Mouse (Mus musculus) left cerebral cortex, adult 6 months (tissue): ENCODE data around the gene Vcl. TPM values are rescaled to one million over a fixed set of nuclear protein-coding genes. Genes with fewer than 3 reads are reported as not detected.

ENCODE experiments used
- long read RNA-seq, 2 experiments: library from polyadenylated mRNA; unstranded; transcript quantifications; one replicate each; pipeline ENCODE4 v2.0.0; 2019 to 2020
- polyA plus RNA-seq: library from polyadenylated mRNA; unstranded; fragments of <200 nt; fragmentation: Nextera tagmentation; gene quantifications from 2 replicates; pipeline ENCODE4 v1.2.3, GENCODE M21; 2021

Vcl gene
- polyA plus RNA-seq, result 3.2 and 4.4 TPM in 2 replicates
- long read RNA-seq, experiment 1, full-length matches to known transcripts, result 4 of 8 reads
- long read RNA-seq, experiment 1, partial matches to known transcripts, result 2 of 8 reads
- long read RNA-seq, experiment 1, other reads (novel, unspliced or antisense), result 2 of 8 reads
- long read RNA-seq, experiment 2, full-length matches to known transcripts, result 1 of 11 reads
- long read RNA-seq, experiment 2, partial matches to known transcripts, result 8 of 11 reads
- long read RNA-seq, experiment 2, other reads (novel, unspliced or antisense), result 2 of 11 reads

DNA sequence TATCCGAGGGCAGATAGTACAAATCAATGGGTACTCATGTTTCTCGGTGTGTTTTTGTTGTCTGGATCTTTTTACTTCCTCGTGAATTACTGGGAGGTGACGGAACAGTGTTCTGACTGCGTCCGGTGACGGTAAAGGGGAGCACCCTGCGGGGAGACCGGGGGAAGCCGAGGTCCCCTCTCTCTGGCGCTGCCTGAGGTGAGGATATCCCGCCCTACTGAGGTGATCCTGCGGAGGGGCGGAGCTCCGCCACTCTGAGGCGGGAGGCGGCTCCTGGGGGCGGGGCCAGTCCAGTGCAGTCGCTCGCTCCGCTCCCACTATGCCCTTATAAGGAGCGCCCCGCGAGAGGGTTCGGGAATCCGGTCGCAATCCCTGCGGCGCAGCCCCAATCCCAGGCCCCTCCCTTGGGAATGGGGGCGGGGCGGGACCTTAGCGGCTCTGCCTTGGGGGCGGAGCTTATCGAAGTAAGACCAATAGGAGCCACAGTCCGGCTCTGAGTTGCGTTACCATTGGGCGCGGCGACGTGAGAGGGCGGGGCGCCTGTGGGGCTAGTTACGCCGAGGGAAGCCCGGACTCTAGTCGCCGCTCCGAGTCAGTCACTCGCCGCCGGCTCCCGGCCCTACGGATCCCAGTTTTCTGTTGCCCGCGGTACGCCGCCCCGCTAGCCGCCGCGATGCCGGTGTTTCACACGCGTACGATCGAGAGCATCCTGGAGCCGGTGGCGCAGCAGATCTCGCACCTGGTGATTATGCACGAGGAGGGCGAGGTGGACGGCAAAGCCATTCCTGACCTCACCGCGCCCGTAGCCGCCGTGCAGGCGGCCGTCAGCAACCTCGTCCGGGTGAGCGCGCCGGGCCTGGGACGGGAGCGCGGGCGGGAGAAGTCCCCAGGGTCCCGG, at the start of gene Vcl:
TSS of gene Vcl (plus strand) at position 551 of the 898 bp plus-strand sequence.

DNA sequence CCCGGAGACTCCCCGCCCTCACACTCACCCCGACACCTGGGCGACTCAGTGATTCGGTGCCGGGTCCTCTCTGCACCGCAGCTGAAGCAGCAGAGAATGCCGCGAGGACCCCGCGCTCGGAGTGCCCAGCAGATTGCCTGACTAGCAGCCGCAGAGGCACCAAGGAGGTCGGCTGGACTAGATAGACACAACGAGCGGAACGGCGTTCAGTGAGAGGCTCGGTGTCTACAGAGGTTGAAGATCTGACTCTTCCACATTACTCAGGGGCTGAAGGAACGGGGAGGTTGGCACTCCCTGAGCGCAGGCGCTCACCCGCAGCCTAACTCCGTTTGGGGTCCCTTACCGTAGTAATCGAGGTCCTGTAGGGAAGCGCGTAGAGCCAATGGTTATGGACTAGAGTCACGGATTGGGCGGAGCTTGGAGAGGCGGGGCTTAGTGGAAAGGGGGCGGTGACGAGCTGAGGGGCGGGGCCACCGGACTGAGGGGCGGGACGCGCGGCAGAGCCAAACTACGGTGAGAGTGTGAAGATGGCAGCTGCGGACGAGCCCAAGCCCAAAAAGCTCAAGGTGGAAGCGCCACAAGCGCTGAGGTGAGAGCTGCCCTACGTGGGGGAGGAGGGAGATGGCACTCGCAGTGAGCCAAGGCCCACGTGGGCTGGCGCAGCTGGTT, 123.0 kb downstream of the Vcl start, which contains the start of the genes Ap3m1 and Adk:
TSS of gene Ap3m1 (minus strand) at position 397 of the 669 bp plus-strand sequence.
TSS of gene Adk (plus strand) at position 463 of the 669 bp plus-strand sequence.

Other genes with a start within 250 kb of the Vcl start
- gene Fut11, start 234.4 kb upstream of the Vcl start, polyA plus RNA-seq, result 11.0 and 12.2 TPM in 2 replicates
- 222 and 224 TPM in 2 replicates for gene Chchd1, start 226.4 kb upstream of the Vcl start, polyA plus RNA-seq
- gene Zswim8, start 221.8 kb upstream of the Vcl start, polyA plus RNA-seq, result 13.0 and 14.4 TPM in 2 replicates
- gene Ndst2, start 194.8 kb upstream of the Vcl start, polyA plus RNA-seq, result 2.5 and 5.5 TPM in 2 replicates
- 288 and 311 TPM in 2 replicates for gene Camk2g, start 135.3 kb upstream of the Vcl start, polyA plus RNA-seq
- 1.4 and 1.5 TPM in 2 replicates for gene Plau, start 92.7 kb upstream of the Vcl start, polyA plus RNA-seq
- 43.7 and 55.3 TPM in 2 replicates for gene Ap3m1, start 123.1 kb downstream of the Vcl start, polyA plus RNA-seq
- 96.7 and 128 TPM in 2 replicates for gene Adk, start 123.2 kb downstream of the Vcl start, polyA plus RNA-seq